Mouse (Mus musculus): ENCODE measurements at regions not wholly inside any gene's neighbourhood (a gene's known extent, or its start where the extent isn't known, plus 50 kb on each side); places are given as distances from the start of the nearest gene placed in this dataset.

- TF ChIP-seq CTCF (IDR thresholded peaks at IDR 0.05; ENCODE audit: low read depth) (no peak), EP300 (IDR thresholded peaks at IDR 0.05; ENCODE audit: low read depth) (no peak)
Measured at GRCm38 (mm10) chr12:46323276-46323675, 495.5 kb downstream of the Nova1 start.
